Mouse (Mus musculus) E14TG2a.4 (cell line): ENCODE data around the gene Abca2.

Experiments used
- CTCF ChIP-seq: conservative IDR thresholded peaks from 2 replicates; pipeline ENCODE4 v1.5.1; 2014; ENCODE audit warnings: low read length
- POU5F1 ChIP-seq: IDR thresholded peaks from 2 replicates; pipeline ENCODE4 v1.6.1; 2014; ENCODE audit warnings: low read length, borderline replicate concordance

DNA sequence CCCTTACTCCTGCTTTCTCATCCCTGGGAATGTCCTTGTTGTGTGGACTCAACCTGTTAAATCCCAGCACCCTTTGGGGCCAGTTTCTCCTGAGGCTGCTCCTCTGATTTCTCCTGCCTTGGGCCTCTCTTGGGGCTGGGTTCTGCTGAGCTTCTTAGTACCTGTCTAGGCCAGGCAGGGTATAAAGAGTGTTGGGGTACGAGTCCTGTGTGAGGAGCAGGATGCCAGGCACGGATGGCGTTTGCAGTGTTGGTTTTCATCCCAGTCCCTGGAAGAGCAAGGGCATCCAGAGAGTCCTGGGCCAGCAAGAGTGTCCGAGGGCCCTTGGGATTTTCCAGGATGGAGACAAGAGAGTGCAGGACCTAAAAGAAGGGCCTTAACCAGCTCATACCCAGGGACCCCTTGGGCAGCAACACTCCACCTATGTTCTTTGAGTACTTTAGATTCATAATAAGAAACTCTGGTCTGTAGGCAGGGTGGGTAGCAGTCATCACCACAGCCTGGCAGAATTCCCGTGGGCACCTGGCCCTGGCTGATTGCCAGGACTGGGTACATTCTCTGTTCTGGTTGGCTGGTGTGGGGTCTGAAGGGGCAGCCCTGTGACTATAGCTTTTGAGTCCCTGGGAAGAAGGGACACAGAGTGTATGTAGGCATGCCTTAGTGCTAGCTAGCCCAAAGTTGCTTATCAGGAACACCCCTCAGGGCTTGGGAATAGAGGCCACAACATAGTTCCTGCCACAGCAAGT is 1.1 kb downstream of the Abca2 start:
- TF ChIP-seq CTCF (no peak), POU5F1 (no peak)
